Mouse (Mus musculus) MEL (cell line): Measurements from ENCODE around the gene Actg1. TPM values are rescaled to one million over a fixed set of nuclear protein-coding genes. Genes with fewer than 3 reads are reported as not detected.
A peak's percentile ranks its signal among the peaks of the same experiment; 100 is the strongest.

Source experiments
- DNase-seq: peaks from one replicate; pipeline ENCODE4 v3.0.0; 2011; ENCODE audit warnings: low read depth, low spot score
- H3K27ac ChIP-seq: 2 replicates; pipeline ENCODE4 v1.5.1; 2012; ENCODE audit warnings: low read depth, mild to moderate bottlenecking, control low read depth, low read length, moderate library complexity; ENCODE audit not compliant: control insufficient read depth
- H3K27me3 ChIP-seq, 2 experiments: fragments of 150-350 bp in 1 of 2; sonication (generic) in 1 of 2; 2 replicates each; pipeline ENCODE4 v1.6.1; 2012; ENCODE audit warnings: low read length in 2 of 2, mild to moderate bottlenecking in 2 of 2, improper control_type of control experiment in 1 of 2, moderate library complexity in 1 of 2; ENCODE audit not compliant: insufficient read depth in 2 of 2, control insufficient read depth in 1 of 2
- H3K36me3 ChIP-seq, 2 experiments: 2 replicates each; pipeline ENCODE4 v1.6.1; 2012 to 2014; ENCODE audit warnings: low read length in 2 of 2, improper control_type of control experiment in 1 of 2, inconsistent platforms in 1 of 2, mild to moderate bottlenecking in 1 of 2; ENCODE audit not compliant: insufficient read depth in 2 of 2, control insufficient read depth in 1 of 2
- H3K4me1 ChIP-seq, 2 experiments: fragments of 150-350 bp in 1 of 2; sonication (generic) in 1 of 2; 2 replicates each; pipeline ENCODE4 v1.6.1; 2012; ENCODE audit warnings: low read length in 2 of 2, improper control_type of control experiment in 1 of 2, mild to moderate bottlenecking in 1 of 2; ENCODE audit not compliant: insufficient read depth in 2 of 2, control insufficient read depth in 1 of 2
- H3K4me3 ChIP-seq, 2 experiments: fragments of 150-350 bp in 1 of 2; sonication (generic) in 1 of 2; 2 replicates each; pipeline ENCODE4 v1.5.1; 2012; ENCODE audit warnings: low read depth in 2 of 2, low read length in 2 of 2, mild to moderate bottlenecking in 2 of 2, moderate library complexity in 2 of 2, control low read depth in 1 of 2, improper control_type of control experiment in 1 of 2; ENCODE audit not compliant: control insufficient read depth in 1 of 2, insufficient read depth in 1 of 2
- H3K79me2 ChIP-seq: 2 replicates; pipeline ENCODE4 v1.6.1; 2012; ENCODE audit warnings: mild to moderate bottlenecking, low read length, moderate library complexity; ENCODE audit not compliant: control insufficient read depth, poor library complexity, insufficient read depth
- H3K9ac ChIP-seq: 2 replicates; pipeline ENCODE4 v1.6.1; 2012; ENCODE audit warnings: low read depth, mild to moderate bottlenecking, control low read depth, low read length, moderate library complexity; ENCODE audit not compliant: control insufficient read depth, poor library complexity, severe bottlenecking
- H3K9me3 ChIP-seq: fragments of 150-350 bp; sonication (generic); replicated peaks from 2 replicates; pipeline ENCODE4 v1.6.1; 2012; ENCODE audit warnings: mild to moderate bottlenecking, low read length, improper control_type of control experiment, moderate library complexity; ENCODE audit not compliant: insufficient read depth
- BHLHE40 ChIP-seq: IDR thresholded peaks from 2 replicates; pipeline ENCODE4 v1.6.1; 2012; ENCODE audit warnings: low read depth, mild to moderate bottlenecking, inconsistent platforms, low read length, improper control_type of control experiment, borderline replicate concordance
- ELF1 ChIP-seq: IDR thresholded peaks from 2 replicates; pipeline ENCODE4 v1.6.1; 2014; ENCODE audit warnings: low read depth, mild to moderate bottlenecking, inconsistent platforms, low read length, improper control_type of control experiment, moderate library complexity
- EP300 ChIP-seq, 2 experiments: IDR thresholded peaks; 2 replicates each; pipeline ENCODE4 v1.6.1; 2011; ENCODE audit warnings: improper control_type of control experiment in 2 of 2, low read length in 2 of 2, low read depth in 1 of 2, mild to moderate bottlenecking in 1 of 2
- GABPA ChIP-seq: IDR thresholded peaks from 2 replicates; pipeline ENCODE4 v1.6.1; 2012; ENCODE audit warnings: low read depth, mild to moderate bottlenecking, inconsistent platforms, low read length, improper control_type of control experiment, moderate library complexity
- HCFC1 ChIP-seq: IDR thresholded peaks from 2 replicates; pipeline ENCODE4 v1.6.1; 2012; ENCODE audit warnings: low read depth, mild to moderate bottlenecking, inconsistent platforms, low read length, improper control_type of control experiment, moderate library complexity
- JUND ChIP-seq: IDR thresholded peaks from 2 replicates; pipeline ENCODE4 v1.6.1; 2011; ENCODE audit warnings: low read depth, mild to moderate bottlenecking, improper control_type of control experiment, low read length
- KAT2A ChIP-seq: conservative IDR thresholded peaks from 2 replicates; pipeline ENCODE4 v1.6.1; 2012; ENCODE audit warnings: low read depth, low read length, improper control_type of control experiment, inconsistent platforms
- MAX ChIP-seq: IDR thresholded peaks from 2 replicates; pipeline ENCODE4 v1.6.1; 2011; ENCODE audit warnings: low read length, improper control_type of control experiment
- MAZ ChIP-seq: IDR thresholded peaks from 2 replicates; pipeline ENCODE4 v1.6.1; 2012; ENCODE audit warnings: low read depth, mild to moderate bottlenecking, inconsistent platforms, low read length, improper control_type of control experiment
- MYC ChIP-seq: IDR thresholded peaks from 2 replicates; pipeline ENCODE4 v1.6.1; 2011; ENCODE audit warnings: low read depth, mild to moderate bottlenecking, low read length, improper control_type of control experiment, moderate library complexity
- NELFE ChIP-seq: IDR thresholded peaks from 2 replicates; pipeline ENCODE4 v1.6.1; 2011; ENCODE audit warnings: low read depth, low read length, improper control_type of control experiment
- POLR2A ChIP-seq, 2 experiments: IDR thresholded peaks; 2 replicates each; pipeline ENCODE4 v1.6.1; 2011 to 2012; ENCODE audit warnings: low read length in 2 of 2, mild to moderate bottlenecking in 2 of 2, control low read depth in 1 of 2, improper control_type of control experiment in 1 of 2, low read depth in 1 of 2, moderate library complexity in 1 of 2; ENCODE audit not compliant: control insufficient read depth in 1 of 2, insufficient read depth in 1 of 2, poor library complexity in 1 of 2
- POLR2AphosphoS2 ChIP-seq: IDR thresholded peaks from 2 replicates; pipeline ENCODE4 v1.6.1; 2011; ENCODE audit warnings: low read length, improper control_type of control experiment
- RAD21 ChIP-seq: IDR thresholded peaks from 2 replicates; pipeline ENCODE4 v1.6.1; 2011; ENCODE audit warnings: mild to moderate bottlenecking, low read depth, low read length, improper control_type of control experiment
- SIN3A ChIP-seq: IDR thresholded peaks from 2 replicates; pipeline ENCODE4 v1.6.1; 2012; ENCODE audit warnings: low read length, improper control_type of control experiment, inconsistent platforms
- TBP ChIP-seq: IDR thresholded peaks from 2 replicates; pipeline ENCODE4 v1.8.0; 2011; ENCODE audit warnings: low read depth, low read length, improper control_type of control experiment
- TCF12 ChIP-seq: IDR thresholded peaks from 2 replicates; pipeline ENCODE4 v1.6.1; 2014; ENCODE audit warnings: low read depth, mild to moderate bottlenecking, inconsistent platforms, low read length, improper control_type of control experiment, moderate library complexity
- UBTF ChIP-seq: IDR thresholded peaks from 2 replicates; pipeline ENCODE4 v1.6.1; 2012; ENCODE audit warnings: low read depth, mild to moderate bottlenecking, inconsistent platforms, low read length, improper control_type of control experiment, moderate library complexity, borderline replicate concordance; ENCODE audit not compliant: insufficient read depth
- USF1 ChIP-seq: IDR thresholded peaks from 2 replicates; pipeline ENCODE4 v1.6.1; 2014; ENCODE audit warnings: low read depth, mild to moderate bottlenecking, inconsistent platforms, low read length, improper control_type of control experiment, moderate library complexity
- USF2 ChIP-seq, 2 experiments: IDR thresholded peaks; 2 replicates each; pipeline ENCODE4 v1.6.1; 2011 to 2012; ENCODE audit warnings: improper control_type of control experiment in 2 of 2, low read length in 2 of 2, borderline replicate concordance in 1 of 2, inconsistent platforms in 1 of 2, low read depth in 1 of 2, mild to moderate bottlenecking in 1 of 2; ENCODE audit not compliant: insufficient read depth in 1 of 2
- ZC3H11A ChIP-seq: IDR thresholded peaks from 2 replicates; pipeline ENCODE4 v1.6.1; 2012; ENCODE audit warnings: low read depth, mild to moderate bottlenecking, inconsistent platforms, low read length, improper control_type of control experiment
- ZMIZ1 ChIP-seq: IDR thresholded peaks from 2 replicates; pipeline ENCODE4 v1.6.1; 2012; ENCODE audit warnings: low read depth, mild to moderate bottlenecking, inconsistent platforms, low read length, improper control_type of control experiment, moderate library complexity
- ZNF384 ChIP-seq: IDR thresholded peaks from 2 replicates; pipeline ENCODE4 v1.6.1; 2012; ENCODE audit warnings: low read depth, mild to moderate bottlenecking, inconsistent platforms, low read length, improper control_type of control experiment
- polyA plus RNA-seq, 2 experiments: library from polyadenylated mRNA; stranded (reverse) in 1 of 2; unstranded in 1 of 2; fragments of >175 nt in 1 of 2; fragments of >200 nt in 1 of 2; gene quantifications; 2 replicates each; pipeline versions ENCODE4 v1.2.1 to v1.2.4; 2012; ENCODE audit warnings: low replicate concordance in 2 of 2, low read depth in 1 of 2; ENCODE audit not compliant: insufficient read length in 2 of 2, insufficient read depth in 1 of 2, missing spikeins in 1 of 2
- total RNA-seq: library from RNA; depleted of rRNA; stranded (reverse); fragments of 300-350 nt; gene quantifications from 2 replicates; pipeline ENCODE4 v1.2.3, GENCODE M21; 2012; rRNA removed

Gene Actg1
- total RNA-seq (1,328 and 1,871 TPM in 2 replicates), polyA plus RNA-seq (1,000 to 10,000 TPM in 1 of 2 experiments, 100 to 1,000 TPM in 1; 899 to 1,784 TPM)

- DNase-seq, result peak; percentile 89
- Histone ChIP-seq H3K27ac (peak within 1 kb of the TSS; percentile 81), H3K36me3 (peaks cover 0 to 10% of the 10 kb centered on the region in 2 experiments; a peak in 2 of 4 replicates), H3K9ac (peak within 1 kb of the TSS; percentile 99), H3K79me2 (peaks cover 21% of the 10 kb centered on the region), H3K27me3 (no peaks in the 10 kb centered on the region), H3K4me1 (peaks cover 0 to 24% of the 10 kb centered on the region in 2 experiments; a peak in 3 of 4 replicates), H3K9me3 (no peaks in the 10 kb centered on the region), H3K4me3 (peak within 1 kb of the TSS; percentile 88 to 93)
- peak in 1 of 2 experiments; percentile 55; a peak in 1 of 4 replicates for TF ChIP-seq USF2 (IDR thresholded peaks at IDR 0.05; ENCODE audit: borderline replicate concordance in 1 of 2, insufficient read depth in 1 of 2, low read depth in 1 of 2, low read length in 2 of 2)
- TF ChIP-seq JUND, result no peak
- no peak for TF ChIP-seq RAD21
- TF ChIP-seq SIN3A, result peak; percentile 75; the same call in 1 of the 2 replicates
- TF ChIP-seq ELF1, result no peak
- TF ChIP-seq GABPA, result no peak
- peak; percentile 76; the same call in 1 of the 2 replicates for TF ChIP-seq UBTF
- no peak for TF ChIP-seq ZC3H11A
- TF ChIP-seq MAX, result peak; percentile 62; the same call in 1 of the 2 replicates
- no peak for TF ChIP-seq KAT2A
- peak; percentile 95 for TF ChIP-seq MAZ
- peak; percentile 100 for TF ChIP-seq NELFE
- TF ChIP-seq EP300 (IDR thresholded peaks at IDR 0.05; ENCODE audit: low read depth in 1 of 2, low read length in 2 of 2), result no peak
- TF ChIP-seq BHLHE40, result peak; percentile 45; the same call in 1 of the 2 replicates
- no peak for TF ChIP-seq MYC
- peak; percentile 85 for TF ChIP-seq USF1
- no peak for TF ChIP-seq ZNF384
- TF ChIP-seq POLR2AphosphoS2, result peak; percentile 92
- TF ChIP-seq TCF12, result peak; percentile 65
- peak; percentile 93 to 96 for TF ChIP-seq POLR2A (IDR thresholded peaks at IDR 0.05; ENCODE audit: control insufficient read depth in 1 of 2, insufficient read depth in 1 of 2, low read depth in 1 of 2, low read length in 2 of 2, poor library complexity in 1 of 2)
- TF ChIP-seq TBP, result peak; percentile 97
- TF ChIP-seq ZMIZ1, result peak; percentile 98
- peak; percentile 58; the same call in 1 of the 2 replicates for TF ChIP-seq HCFC1
These were observed at the start of gene Actg1 for GRCm38 (mm10) chr11:120347791-120348683. Actg1 (minus strand) TSS chr11:120348542.
